Mouse (Mus musculus) hindbrain, postnatal 0 days (tissue): ENCODE data around the gene Olfr807. TPM values are rescaled to one million over a fixed set of nuclear protein-coding genes. Genes with fewer than 3 reads are reported as not detected.

Experiments used
- ATAC-seq: fragments of 200-750 bp; cut with Nextera tagmentation; 2 replicates; pipeline ENCODE4 v1.8.0; 2017; ENCODE audit warnings: mild to moderate bottlenecking, moderate TSS enrichment, moderate library complexity
- DNase-seq: peaks from one replicate; pipeline ENCODE4 v3.0.0-alpha.2; 2015; ENCODE audit warnings: low spot score
- H3K27ac ChIP-seq: fragments of 300-500 bp; sonication (generic); 2 replicates; pipeline ENCODE4 v1.5.1; 2014; ENCODE audit warnings: mild to moderate bottlenecking
- H3K27me3 ChIP-seq: fragments of 300-500 bp; sonication (generic); 2 replicates; pipeline ENCODE4 v1.6.1; 2014; ENCODE audit warnings: low read length, mixed read lengths; ENCODE audit not compliant: insufficient read depth
- H3K36me3 ChIP-seq: fragments of 300-500 bp; sonication (generic); 2 replicates; pipeline ENCODE4 v1.6.1; 2014; ENCODE audit warnings: low read length, mixed read lengths; ENCODE audit not compliant: insufficient read depth
- H3K4me1 ChIP-seq: fragments of 300-500 bp; sonication (generic); 2 replicates; pipeline ENCODE4 v1.6.1; 2014; ENCODE audit warnings: antibody characterized with exemption, low read length, mixed read lengths; ENCODE audit not compliant: insufficient read depth
- H3K4me2 ChIP-seq: fragments of 300-500 bp; sonication (generic); 2 replicates; pipeline ENCODE4 v1.6.1; 2014; ENCODE audit warnings: low read depth, mild to moderate bottlenecking, low read length, moderate library complexity, mixed read lengths
- H3K4me3 ChIP-seq: fragments of 300-500 bp; sonication (generic); 2 replicates; pipeline ENCODE4 v1.5.1; 2014; ENCODE audit warnings: low read length
- H3K9ac ChIP-seq: fragments of 300-500 bp; sonication (generic); replicated peaks from 2 replicates; pipeline ENCODE4 v1.6.1; 2014; ENCODE audit warnings: mild to moderate bottlenecking, low read length, moderate library complexity, mixed read lengths
- H3K9me3 ChIP-seq: fragments of 300-500 bp; sonication (generic); 2 replicates; pipeline ENCODE4 v1.6.1; 2016; ENCODE audit warnings: low read length, mixed read lengths
- CTCF ChIP-seq: IDR thresholded peaks from 2 replicates; pipeline ENCODE4 v1.5.1; 2016; ENCODE audit warnings: antibody characterized with exemption, control low read depth, low read depth
- WGBS: fragments of 180-500 bp; shearing (Covaris S2); extraction: QIAGEN DNeasy Blood & Tissue Kit; methylation state at CpG from one replicate; pipeline ENCODE4 v1.1.7; 2014; 5-methylcytosine and 5-hydroxymethylcytosine counted together
- polyA plus RNA-seq: library from polyadenylated mRNA; unstranded; fragments of >200 nt; fragmentation: Nextera tagmentation; extraction: Ambion mirVana; gene quantifications from 2 replicates; pipeline ENCODE4 v1.2.1, GENCODE M21; 2015
- total RNA-seq: library from RNA; depleted of rRNA; stranded (reverse); fragments of >200 nt; gene quantifications from 2 replicates; pipeline ENCODE4 v1.2.3, GENCODE M21; 2014; rRNA removed

The Olfr807 gene
- not detected in 2 replicates for total RNA-seq
- polyA plus RNA-seq: not detected in 2 replicates

- Histone ChIP-seq H3K9ac (no peak within 1 kb of the TSS), H3K4me3 (no peak within 1 kb of the TSS), H3K4me2 (no peak within 1 kb of the TSS), H3K27me3 (no peaks in the 10 kb centered on the region), H3K36me3 (no peaks in the 10 kb centered on the region), H3K9me3 (no peaks in the 10 kb centered on the region), H3K4me1 (no peaks in the 10 kb centered on the region), H3K27ac (no peak within 1 kb of the TSS)
- WGBS: 94% methylated on average over 1 of the region's 1 CpGs
- no peak for ATAC-seq
- no peak for DNase-seq
- TF ChIP-seq CTCF: no peak
Observed at GRCm38 (mm10) chr10:129757693-129758092, at the start of gene Olfr807. Gene Olfr807 (minus strand): TSS chr10:129757793.

- Histone ChIP-seq H3K36me3 (no peaks in the 10 kb centered on the region), H3K4me2 (no peak within 1 kb of the TSS), H3K4me3 (no peak within 1 kb of the TSS), H3K27ac (no peak within 1 kb of the TSS), H3K4me1 (no peaks in the 10 kb centered on the region), H3K9ac (no peak within 1 kb of the TSS), H3K9me3 (no peaks in the 10 kb centered on the region), H3K27me3 (no peaks in the 10 kb centered on the region)
- no peak for ATAC-seq
- 87% methylated on average over 4 of the region's 4 CpGs for WGBS
- TF ChIP-seq CTCF: no peak
- no peak for DNase-seq
Observed at GRCm38 (mm10) chr10:129804296-129804695, 46.7 kb upstream of the Olfr807 start, which contains the start of gene Olfr811. Gene Olfr811 (minus strand): TSS chr10:129804396.

- DNase-seq: no peak
- no peak within 1 kb of the TSS for H3K9ac ChIP-seq
- H3K27me3 ChIP-seq: no peaks in the 10 kb centered on the region
- H3K4me2 ChIP-seq: no peak within 1 kb of the TSS
- no peaks in the 10 kb centered on the region for H3K9me3 ChIP-seq
- no peak within 1 kb of the TSS for H3K27ac ChIP-seq
- TF ChIP-seq CTCF: no peak
- H3K36me3 ChIP-seq: no peaks in the 10 kb centered on the region
- ATAC-seq: no peak
- H3K4me1 ChIP-seq: no peaks in the 10 kb centered on the region
- H3K4me3 ChIP-seq: no peak within 1 kb of the TSS
Observed at GRCm38 (mm10) chr10:129794817-129795216, 37.2 kb upstream of the Olfr807 start, which contains the start of gene Olfr810. Gene Olfr810 (minus strand): TSS chr10:129794917.

GRCm38 (mm10) chr10:129778123-129778522 lies 20.5 kb upstream of the Olfr807 start:
- Histone ChIP-seq H3K27ac (no peak overlapping the region), H3K27me3 (no peaks in the 10 kb centered on the region), H3K4me1 (no peaks in the 10 kb centered on the region), H3K4me3 (no peak overlapping the region), H3K9ac (no peak overlapping the region), H3K36me3 (no peaks in the 10 kb centered on the region), H3K9me3 (no peaks in the 10 kb centered on the region), H3K4me2 (no peak overlapping the region)
- no peak for TF ChIP-seq CTCF
- ATAC-seq (no peak), DNase-seq (no peak)

- TF ChIP-seq CTCF: no peak
- Histone ChIP-seq H3K27ac (no peak within 1 kb of the TSS), H3K9ac (no peak within 1 kb of the TSS), H3K36me3 (no peaks in the 10 kb centered on the region), H3K4me2 (no peak within 1 kb of the TSS), H3K4me3 (no peak within 1 kb of the TSS), H3K9me3 (no peaks in the 10 kb centered on the region), H3K27me3 (no peaks in the 10 kb centered on the region), H3K4me1 (no peaks in the 10 kb centered on the region)
- no peak for DNase-seq
- no peak for ATAC-seq
Observed at GRCm38 (mm10) chr10:129774338-129774737, 16.7 kb upstream of the Olfr807 start, which contains the start of gene Olfr809. Gene Olfr809 (plus strand): TSS chr10:129774638.

- H3K9ac ChIP-seq: no peak within 1 kb of the TSS
- 98% methylated on average over 1 of the region's 1 CpGs for WGBS
- no peak for TF ChIP-seq CTCF
Observed at GRCm38 (mm10) chr10:129765182-129765581, 7.6 kb upstream of the Olfr807 start, which contains the start of gene Olfr808. Gene Olfr808 (plus strand): TSS chr10:129765482.

GRCm38 (mm10) chr10:129741821-129742220 lies 15.8 kb downstream of the Olfr807 start, which contains the start of gene Olfr806:
Gene Olfr806 (minus strand): TSS chr10:129741921.
- Histone ChIP-seq H3K9me3 (no peaks in the 10 kb centered on the region), H3K27me3 (no peaks in the 10 kb centered on the region), H3K9ac (no peak within 1 kb of the TSS), H3K36me3 (no peaks in the 10 kb centered on the region), H3K4me3 (no peak within 1 kb of the TSS), H3K4me2 (no peak within 1 kb of the TSS), H3K4me1 (no peaks in the 10 kb centered on the region), H3K27ac (no peak within 1 kb of the TSS)
- no peak for TF ChIP-seq CTCF
- no peak for ATAC-seq
- DNase-seq: no peak

More at GRCm38 (mm10) chr10:129765182-129765581, 7.6 kb upstream of the Olfr807 start, which contains the start of gene Olfr808:
- Histone ChIP-seq H3K4me1 (no peaks in the 10 kb centered on the region), H3K9me3 (no peaks in the 10 kb centered on the region), H3K36me3 (no peaks in the 10 kb centered on the region), H3K4me3 (no peak within 1 kb of the TSS), H3K27me3 (no peaks in the 10 kb centered on the region), H3K27ac (no peak within 1 kb of the TSS), H3K4me2 (no peak within 1 kb of the TSS)
- ATAC-seq (no peak), DNase-seq (no peak)
